Mouse (Mus musculus) brain, embryonic 14.5 days (tissue): ENCODE data around the gene Cic.
A peak's percentile ranks its signal among the peaks of the same experiment; 100 is the strongest.

ENCODE experiments used
- CTCF ChIP-seq: fragments of 200-500 bp; IDR thresholded peaks from 2 replicates; pipeline ENCODE4 v1.5.1; 2012; ENCODE audit warnings: inconsistent platforms, mild to moderate bottlenecking, moderate library complexity, borderline replicate concordance; ENCODE audit not compliant: insufficient read depth, insufficient read length; ENCODE audit errors: extremely low read depth
- POLR2A ChIP-seq: fragments of 200-500 bp; IDR thresholded peaks from 2 replicates; pipeline ENCODE4 v1.6.1; 2012; ENCODE audit warnings: mild to moderate bottlenecking, inconsistent platforms, borderline replicate concordance; ENCODE audit not compliant: poor library complexity, insufficient read depth, insufficient read length, severe bottlenecking; ENCODE audit errors: extremely low read depth

DNA sequence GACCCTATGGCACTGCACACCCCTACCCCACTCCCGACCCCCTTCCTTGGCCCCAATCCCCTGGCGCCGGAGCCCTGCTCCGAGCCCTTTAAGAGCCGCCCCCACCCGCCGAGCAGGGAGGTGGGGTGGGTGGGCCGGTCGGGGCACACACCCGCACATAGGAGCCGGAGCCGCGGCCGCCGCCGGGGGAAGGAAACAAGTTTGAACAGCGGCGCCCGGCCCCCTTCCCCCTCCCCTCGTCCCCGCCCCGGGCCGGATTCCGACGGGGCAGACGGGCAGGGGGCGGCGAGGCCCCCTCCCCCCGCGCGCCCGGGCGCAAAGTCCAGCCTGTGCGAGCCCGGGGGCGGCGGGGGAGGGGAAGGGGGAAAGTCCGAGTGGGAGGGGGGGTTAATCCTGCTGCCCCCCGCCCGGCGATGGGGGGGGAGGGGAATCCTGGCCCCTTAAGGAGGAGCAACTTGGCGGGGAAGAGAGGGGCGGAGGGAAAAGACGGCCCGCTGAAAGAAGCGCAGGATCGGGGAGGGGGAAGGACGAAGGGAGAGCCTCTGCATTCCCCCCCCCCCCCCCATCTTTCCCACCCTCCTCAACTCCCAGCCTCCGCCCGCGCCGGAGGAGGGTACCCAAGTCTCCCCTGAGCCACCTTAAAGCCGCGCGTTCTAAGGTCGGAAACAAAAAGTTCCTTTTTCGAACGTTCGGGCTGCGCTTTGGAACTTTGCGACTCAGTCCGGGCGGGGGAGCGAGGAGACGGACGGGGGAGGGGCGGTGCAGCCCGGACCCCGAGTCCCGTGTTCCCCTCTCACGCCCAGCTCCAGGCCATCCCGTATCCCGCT lies 18.0 kb upstream of the Cic start:
- 0 out of 2 replicates have a peak, but pooled peaks have one; percentile 4 for TF ChIP-seq POLR2A
- no peak for TF ChIP-seq CTCF
